In genomic region chr3:122295511-122295910, GRCm38 (mm10) we compare ENCODE assay signal across 8 mouse cellular contexts. TPM values are rescaled to one million over a fixed set of nuclear protein-coding genes. Genes with fewer than 3 reads are reported as not detected.
A peak's percentile ranks its signal among the peaks of the same experiment; 100 is the strongest.
DNase-seq lines count a peak whose midpoint lies in the region; ATAC-seq and TF ChIP-seq lines count a peak whose summit lies in the region.

No protein-coding gene starts in this region.

- no peaks in the 10 kb centered on the region for H3K9me3 ChIP-seq in MEL (replicated peaks; ENCODE audit: insufficient read depth, low read length)
- H3K9me3 ChIP-seq in hindbrain, embryonic 11.5 days (ENCODE audit: control insufficient read depth, low read length), result no peaks in the 10 kb centered on the region
- no peaks in the 10 kb centered on the region for H3K9me3 ChIP-seq in limb, embryonic 15.5 days
- H3K9me3 ChIP-seq in midbrain, embryonic 16.5 days (replicated peaks; ENCODE audit: control insufficient read depth, low read length, poor library complexity, severe bottlenecking), result no peaks in the 10 kb centered on the region

- H3K4me3 ChIP-seq in MEL (ENCODE audit: control insufficient read depth in 1 of 2, insufficient read depth in 1 of 2, low read depth in 2 of 2, low read length in 2 of 2), result peak overlapping the region; percentile 4 to 12; a peak in 1 of 4 replicates
- H3K4me3 ChIP-seq in hindbrain, embryonic 11.5 days (ENCODE audit: low read depth, low read length), result no peak overlapping the region
- H3K4me3 ChIP-seq in limb, embryonic 15.5 days, result no peak overlapping the region
- no peak overlapping the region for H3K4me3 ChIP-seq in midbrain, embryonic 16.5 days (ENCODE audit: low read depth, low read length)
- H3K4me3 ChIP-seq in testis, adult 2 months (ENCODE audit: control insufficient read depth, low read depth, low read length), result peak overlapping the region; percentile 66

- DNase-seq in gastrocnemius, adult 18-20 months (ENCODE audit: low spot score), result peak; percentile 30
- DNase-seq in gastrocnemius, postnatal 25 days, result no peak
- peak; percentile 89 for DNase-seq in MEL (ENCODE audit: low read depth, low spot score)
- DNase-seq in hindbrain, embryonic 11.5 days (ENCODE audit: low spot score), result peak; percentile 75

- H3K27me3 ChIP-seq in MEL (ENCODE audit: control insufficient read depth in 1 of 2, insufficient read depth in 2 of 2, low read length in 2 of 2), result no peaks in the 10 kb centered on the region
- H3K27me3 ChIP-seq in hindbrain, embryonic 11.5 days (ENCODE audit: control insufficient read depth, insufficient read depth, low read length), result no peaks in the 10 kb centered on the region
- no peaks in the 10 kb centered on the region for H3K27me3 ChIP-seq in limb, embryonic 15.5 days
- no peaks in the 10 kb centered on the region for H3K27me3 ChIP-seq in midbrain, embryonic 16.5 days (ENCODE audit: control insufficient read depth, insufficient read depth, low read depth, low read length)
- H3K27me3 ChIP-seq in testis, adult 2 months (ENCODE audit: control insufficient read depth, insufficient read depth, low read length), result no peaks in the 10 kb centered on the region

- H3K36me3 ChIP-seq in MEL (ENCODE audit: control insufficient read depth in 1 of 2, insufficient read depth in 2 of 2, low read length in 2 of 2), result peaks cover 0 to 15% of the 10 kb centered on the region in 2 experiments; a peak in 2 of 4 replicates
- H3K36me3 ChIP-seq in hindbrain, embryonic 11.5 days (ENCODE audit: control insufficient read depth, insufficient read depth, low read length), result no peaks in the 10 kb centered on the region
- no peaks in the 10 kb centered on the region for H3K36me3 ChIP-seq in limb, embryonic 15.5 days
- H3K36me3 ChIP-seq in midbrain, embryonic 16.5 days (ENCODE audit: control insufficient read depth, insufficient read depth, low read length), result no peaks in the 10 kb centered on the region
- no peaks in the 10 kb centered on the region; the same call in 1 of the 2 replicates for H3K36me3 ChIP-seq in testis, adult 2 months (ENCODE audit: control insufficient read depth, insufficient read depth, low read length)

- H3K9ac ChIP-seq in MEL (ENCODE audit: control insufficient read depth, low read depth, low read length, poor library complexity, severe bottlenecking), result no peak overlapping the region; the same call in 1 of the 2 replicates
- no peak overlapping the region for H3K9ac ChIP-seq in hindbrain, embryonic 11.5 days (ENCODE audit: low read depth, low read length)
- H3K9ac ChIP-seq in limb, embryonic 15.5 days, result no peak overlapping the region
- H3K9ac ChIP-seq in midbrain, embryonic 16.5 days (ENCODE audit: low read depth, low read length), result no peak overlapping the region

- 0 out of 4 replicates have a peak, but pooled peaks of 1 of the 2 experiments have one; percentile 32 for TF ChIP-seq EP300 in MEL (IDR thresholded peaks at IDR 0.05; ENCODE audit: low read depth in 1 of 2, low read length in 2 of 2)

- H3K79me2 ChIP-seq in MEL (ENCODE audit: control insufficient read depth, insufficient read depth, low read length, poor library complexity), result peaks cover 2% of the 10 kb centered on the region; the same call in 1 of the 2 replicates

- ATAC-seq in common myeloid progenitor, adult 5-6 weeks (replicated peaks; ENCODE audit: low read depth, poor library complexity, severe bottlenecking), result peak; percentile 59
- ATAC-seq in hindbrain, embryonic 11.5 days (ENCODE audit: low FRiP score), result no peak
- no peak for ATAC-seq in limb, embryonic 15.5 days (ENCODE audit: insufficient number of reproducible peaks, low FRiP score, low TSS enrichment, low read depth)
- no peak for ATAC-seq in midbrain, embryonic 16.5 days

- TF ChIP-seq CTCF in MEL (IDR thresholded peaks at IDR 0.05 in 2 of 3, conservative IDR thresholded peaks at IDR 0.05 in 1 of 3; ENCODE audit: control insufficient read depth in 1 of 3, insufficient read depth in 1 of 3, low read depth in 2 of 3, low read length in 3 of 3, poor library complexity in 1 of 3, severe bottlenecking in 1 of 3), result peak; percentile 70 to 89 (median 77)
- peak; percentile 39; the same call in 1 of the 2 replicates for TF ChIP-seq CTCF in testis, adult 2 months (IDR thresholded peaks at IDR 0.05; ENCODE audit: control insufficient read depth, insufficient read depth, insufficient replicate concordance, low read depth, low read length)

- H3K4me2 ChIP-seq in hindbrain, embryonic 11.5 days (replicated peaks; ENCODE audit: low read depth, low read length), result no peak overlapping the region
- no peak overlapping the region for H3K4me2 ChIP-seq in limb, embryonic 15.5 days
- no peak overlapping the region for H3K4me2 ChIP-seq in midbrain, embryonic 16.5 days (ENCODE audit: low read length)

- peaks cover 2 to 15% of the 10 kb centered on the region in 2 experiments; a peak in 3 of 4 replicates for H3K4me1 ChIP-seq in MEL (ENCODE audit: control insufficient read depth in 1 of 2, insufficient read depth in 2 of 2, low read length in 2 of 2)
- no peaks in the 10 kb centered on the region for H3K4me1 ChIP-seq in hindbrain, embryonic 11.5 days (replicated peaks; ENCODE audit: control insufficient read depth, insufficient read depth, low read length)
- H3K4me1 ChIP-seq in limb, embryonic 15.5 days, result peaks cover 38% of the 10 kb centered on the region
- peaks cover 30% of the 10 kb centered on the region for H3K4me1 ChIP-seq in midbrain, embryonic 16.5 days (ENCODE audit: control insufficient read depth, insufficient read depth, low read length)
- peaks cover 14% of the 10 kb centered on the region for H3K4me1 ChIP-seq in testis, adult 2 months (ENCODE audit: control insufficient read depth, insufficient read depth, low read length)

- no peak for TF ChIP-seq POLR2A in MEL (IDR thresholded peaks at IDR 0.05; ENCODE audit: control insufficient read depth in 1 of 2, insufficient read depth in 1 of 2, low read depth in 1 of 2, low read length in 2 of 2, poor library complexity in 1 of 2)
- TF ChIP-seq POLR2A in testis, adult 2 months (IDR thresholded peaks at IDR 0.05; ENCODE audit: control insufficient read depth, low read depth, low read length), result no peak

- 14% methylated on average over 5 of the region's 5 CpGs for WGBS in hindbrain, embryonic 11.5 days
- 17% methylated on average over 5 of the region's 5 CpGs for WGBS in limb, embryonic 15.5 days
- 10% methylated on average over 5 of the region's 5 CpGs for WGBS in midbrain, embryonic 16.5 days

- peak; percentile 77 for TF ChIP-seq RAD21 in MEL (IDR thresholded peaks at IDR 0.05; ENCODE audit: low read depth, low read length)

- no peak overlapping the region for H3K27ac ChIP-seq in MEL (ENCODE audit: control insufficient read depth, low read depth, low read length)
- H3K27ac ChIP-seq in hindbrain, embryonic 11.5 days (ENCODE audit: low read depth, low read length), result peak overlapping the region; percentile 7; the same call in 1 of the 2 replicates
- peak overlapping the region; percentile 98; the same call in 1 of the 2 replicates for H3K27ac ChIP-seq in limb, embryonic 15.5 days
- H3K27ac ChIP-seq in midbrain, embryonic 16.5 days (ENCODE audit: low read length), result peak overlapping the region; percentile 98
- no peak overlapping the region for H3K27ac ChIP-seq in testis, adult 2 months (ENCODE audit: control insufficient read depth, insufficient read depth, low read depth, low read length)

TF ChIP-seq in MEL, 35 proteins besides CTCF, POLR2A, EP300 and RAD21 (continues in another document):
- TF ChIP-seq HCFC1 (IDR thresholded peaks at IDR 0.05; ENCODE audit: low read depth, low read length), result peak; percentile 46; the same call in 1 of the 2 replicates
- TF ChIP-seq UBTF (IDR thresholded peaks at IDR 0.05; ENCODE audit: borderline replicate concordance, insufficient read depth, low read depth, low read length), result no peak
- no peak for TF ChIP-seq BHLHE40 (IDR thresholded peaks at IDR 0.05; ENCODE audit: borderline replicate concordance, low read depth, low read length)
- TF ChIP-seq POLR2AphosphoS5 (IDR thresholded peaks at IDR 0.05; ENCODE audit: borderline replicate concordance, low read depth, low read length), result no peak

RNA-seq across cellular contexts. Expression of gene Bcar3, which starts 1.6 kb away (rescaled TPM):
- total RNA-seq in gastrocnemius, adult 18-20 months (2021), result 1 to 10 TPM; 3.0 to 8.3 TPM
- 1 to 10 TPM; 3.4 to 4.4 TPM for total RNA-seq in gastrocnemius, postnatal 25 days (2021)
- not detected in 2 replicates for total RNA-seq in MEL (2012; rRNA removed)
- polyA plus RNA-seq in MEL (2012; ENCODE audit: insufficient read depth in 1 of 2, insufficient read length in 2 of 2, low read depth in 1 of 2, low replicate concordance in 2 of 2, missing spikeins in 1 of 2), result not detected
- total RNA-seq in common myeloid progenitor, adult 5-6 weeks (2017), result 0.97 and 1.0 TPM in 2 replicates
- polyA plus RNA-seq in hindbrain, embryonic 11.5 days (2014; fragmentation: Nextera tagmentation; extraction: Ambion mirVana), result 6.7 and 8.4 TPM in 2 replicates
- 7.8 and 9.1 TPM in 2 replicates for polyA plus RNA-seq in limb, embryonic 15.5 days (2015; fragmentation: Nextera tagmentation; extraction: Ambion mirVana)
- polyA plus RNA-seq in midbrain, embryonic 16.5 days (2015; fragmentation: Nextera tagmentation; extraction: Ambion mirVana), result 7.5 and 7.6 TPM in 2 replicates
- 11.2 and 12.5 TPM in 2 replicates for polyA plus RNA-seq in testis, adult 2 months (2012; rRNA removed)

RNA-seq across cellular contexts. Expression of gene Dnttip2, which starts 21.3 kb away (rescaled TPM):
- 10 to 100 TPM; 27.2 to 28.4 TPM for total RNA-seq in gastrocnemius, adult 18-20 months (2021)
- total RNA-seq in gastrocnemius, postnatal 25 days (2021), result 10 to 100 TPM; 17.4 to 21.9 TPM
- total RNA-seq in MEL (2012; rRNA removed), result 70.6 and 84.4 TPM in 2 replicates
- 10 to 100 TPM in 1 of 2 experiments, not detected in 1; 90.5 TPM for polyA plus RNA-seq in MEL (2012; ENCODE audit: insufficient read depth in 1 of 2, insufficient read length in 2 of 2, low read depth in 1 of 2, low replicate concordance in 2 of 2, missing spikeins in 1 of 2)
- total RNA-seq in common myeloid progenitor, adult 5-6 weeks (2017), result 169 and 179 TPM in 2 replicates
- 85.0 and 92.5 TPM in 2 replicates for polyA plus RNA-seq in hindbrain, embryonic 11.5 days (2014; fragmentation: Nextera tagmentation; extraction: Ambion mirVana)
- 59.6 and 63.9 TPM in 2 replicates for polyA plus RNA-seq in limb, embryonic 15.5 days (2015; fragmentation: Nextera tagmentation; extraction: Ambion mirVana)
- 42.6 and 48.3 TPM in 2 replicates for polyA plus RNA-seq in midbrain, embryonic 16.5 days (2015; fragmentation: Nextera tagmentation; extraction: Ambion mirVana)
- 13.1 and 14.2 TPM in 2 replicates for polyA plus RNA-seq in testis, adult 2 months (2012; rRNA removed)

RNA-seq across cellular contexts. Expression of gene Gclm, which starts 50.2 kb away (rescaled TPM):
- total RNA-seq in gastrocnemius, adult 18-20 months (2021), result 10 to 100 TPM; 24.6 to 31.9 TPM
- total RNA-seq in gastrocnemius, postnatal 25 days (2021), result 10 to 100 TPM; 21.3 to 21.7 TPM
- 121 and 123 TPM in 2 replicates for total RNA-seq in MEL (2012; rRNA removed)
- 100 to 1,000 TPM; 174 to 334 TPM for polyA plus RNA-seq in MEL (2012; ENCODE audit: insufficient read depth in 1 of 2, insufficient read length in 2 of 2, low read depth in 1 of 2, low replicate concordance in 2 of 2, missing spikeins in 1 of 2)
- total RNA-seq in common myeloid progenitor, adult 5-6 weeks (2017), result 94.7 and 97.4 TPM in 2 replicates
- 52.3 and 53.6 TPM in 2 replicates for polyA plus RNA-seq in hindbrain, embryonic 11.5 days (2014; fragmentation: Nextera tagmentation; extraction: Ambion mirVana)
- 45.7 and 56.6 TPM in 2 replicates for polyA plus RNA-seq in limb, embryonic 15.5 days (2015; fragmentation: Nextera tagmentation; extraction: Ambion mirVana)
- 38.9 and 41.4 TPM in 2 replicates for polyA plus RNA-seq in midbrain, embryonic 16.5 days (2015; fragmentation: Nextera tagmentation; extraction: Ambion mirVana)
- 31.7 and 32.7 TPM in 2 replicates for polyA plus RNA-seq in testis, adult 2 months (2012; rRNA removed)

Comparison
In these comparisons a context has a peak if more than half of its experiments do, and no peak if none do; other contexts are left out.
1. H3K27ac ChIP-seq: peak in hindbrain, embryonic 11.5 days (single experiment), limb, embryonic 15.5 days (single experiment) and midbrain, embryonic 16.5 days (single experiment); none in MEL (single experiment) and testis, adult 2 months (single experiment).
2. H3K4me3 ChIP-seq: peak in MEL (2 of 2) and testis, adult 2 months (single experiment); none in hindbrain, embryonic 11.5 days (single experiment), limb, embryonic 15.5 days (single experiment) and midbrain, embryonic 16.5 days (single experiment).